Comparison of ENCODE assay signal across 9 mouse cellular contexts in genomic region chr13:46619633-46620032, GRCm38 (mm10). TPM values are rescaled to one million over a fixed set of nuclear protein-coding genes. Genes with fewer than 3 reads are reported as not detected.
DNase-seq lines count a peak whose midpoint lies in the region; ATAC-seq lines count a peak whose summit lies in the region.
"Had no signal": no experiment of that assay in that cellular context is flagged by ENCODE, and none has a peak within 500 bp of the region (broad histone marks: within the 10 kb centered on the region; RNA-seq: fewer than 3 reads in every experiment).

No protein-coding gene starts in this region.

- no peak overlapping the region for H3K27ac ChIP-seq in hindbrain, embryonic 16.5 days (ENCODE audit: low read depth, low read length)
- H3K27ac ChIP-seq in stomach, embryonic 16.5 days (ENCODE audit: low read length) = peak overlapping the region; percentile 42; the same call in 1 of the 2 replicates
- H3K27ac ChIP-seq: heart, embryonic 15.5 days had no signal

- H3K4me1 ChIP-seq in hindbrain, embryonic 16.5 days (ENCODE audit: control insufficient read depth, insufficient read depth, low read depth, low read length) = peaks cover 4% of the 10 kb centered on the region
- H3K4me1 ChIP-seq in stomach, embryonic 16.5 days (ENCODE audit: control insufficient read depth, insufficient read depth, low read length) = peaks cover 11% of the 10 kb centered on the region

- H3K4me3 ChIP-seq in hindbrain, embryonic 16.5 days (ENCODE audit: low read length) = no peak overlapping the region
- H3K4me3 ChIP-seq in stomach, embryonic 16.5 days (replicated peaks; ENCODE audit: low read length) = peak overlapping the region; percentile 16
- H3K4me3 ChIP-seq: heart, embryonic 15.5 days had no signal

- no peak overlapping the region for H3K9ac ChIP-seq in hindbrain, embryonic 16.5 days (ENCODE audit: low read depth, low read length)
- H3K9ac ChIP-seq in stomach, embryonic 16.5 days (ENCODE audit: low read length) = peak overlapping the region; percentile 46; the same call in 1 of the 2 replicates
- H3K9ac ChIP-seq: heart, embryonic 15.5 days had no signal

- H3K36me3 ChIP-seq in hindbrain, embryonic 16.5 days (ENCODE audit: control insufficient read depth, insufficient read depth, low read length) = no peaks in the 10 kb centered on the region
- no peaks in the 10 kb centered on the region for H3K36me3 ChIP-seq in stomach, embryonic 16.5 days (ENCODE audit: control insufficient read depth, insufficient read depth, low read length)

- peak overlapping the region; percentile 29; the same call in 1 of the 2 replicates for H3K4me2 ChIP-seq in hindbrain, embryonic 16.5 days (ENCODE audit: low read length)
- H3K4me2 ChIP-seq in stomach, embryonic 16.5 days (ENCODE audit: low read depth, low read length) = peak overlapping the region; percentile 45; the same call in 1 of the 2 replicates
- H3K4me2 ChIP-seq: heart, embryonic 15.5 days had no signal

- 34% methylated on average over 11 of the region's 11 CpGs for WGBS in hindbrain, embryonic 16.5 days
- WGBS in stomach, embryonic 16.5 days = 14% methylated on average over 11 of the region's 11 CpGs

- H3K27me3 ChIP-seq in hindbrain, embryonic 16.5 days (replicated peaks; ENCODE audit: control insufficient read depth, insufficient read depth, low read length) = no peaks in the 10 kb centered on the region
- no peaks in the 10 kb centered on the region for H3K27me3 ChIP-seq in stomach, embryonic 16.5 days (ENCODE audit: control insufficient read depth, insufficient read depth, low read length)
- H3K27me3 ChIP-seq: heart, embryonic 15.5 days had no signal

- ATAC-seq in hindbrain, embryonic 16.5 days = peak; percentile 63
- ATAC-seq in stomach, embryonic 16.5 days (ENCODE audit: insufficient read depth, low FRiP score) = no peak
- ATAC-seq in erythroblast, adult 5-6 weeks (replicated peaks; ENCODE audit: low FRiP score, poor library complexity, severe bottlenecking) = no peak

- peak; percentile 27 for DNase-seq in kidney, postnatal 10 days
- DNase-seq in kidney, adult 9 months = no peak
- peak; percentile 11 for DNase-seq in embryo, embryonic 9.5 days (ENCODE audit: extremely low spot score)
- peak; percentile 40 for DNase-seq in lung, postnatal 36 days
- no peak for DNase-seq in adrenal gland, adult (ENCODE audit: inconsistent age in 2 of 2, low spot score in 1 of 2)

- H3K9me3 ChIP-seq in hindbrain, embryonic 16.5 days (ENCODE audit: control insufficient read depth, low read length) = no peaks in the 10 kb centered on the region; the same call in 1 of the 2 replicates
- no peaks in the 10 kb centered on the region for H3K9me3 ChIP-seq in stomach, embryonic 16.5 days (replicated peaks; ENCODE audit: control insufficient read depth, low read length)
- H3K9me3 ChIP-seq: heart, embryonic 15.5 days had no signal

RNA-seq across cellular contexts. Expression of gene Fam8a1, which starts 49.7 kb away (rescaled TPM):
- polyA plus RNA-seq in hindbrain, embryonic 16.5 days (2015; fragmentation: Nextera tagmentation; extraction: Ambion mirVana) = 10.8 and 13.6 TPM in 2 replicates
- 6.2 and 7.4 TPM in 2 replicates for polyA plus RNA-seq in stomach, embryonic 16.5 days (2015; fragmentation: Nextera tagmentation; extraction: Ambion mirVana)
- total RNA-seq in erythroblast, adult 5-6 weeks (2015; ENCODE audit: low replicate concordance) = 9.2 and 10.2 TPM in 2 replicates
- total RNA-seq in erythroblast, adult 5-6 weeks (2017; ENCODE audit: low replicate concordance) = 8.9 TPM in 2 replicates

Comparison
In these comparisons a context has a peak if more than half of its experiments do, and no peak if none do; other contexts are left out.
1. DNase-seq: peak in kidney, postnatal 10 days (single experiment), embryo, embryonic 9.5 days (single experiment) and lung, postnatal 36 days (single experiment); none in kidney, adult 9 months (single experiment) and adrenal gland, adult (0 of 2).